Mouse (Mus musculus) midbrain, embryonic 16.5 days (tissue): ENCODE results near the gene Mxd1. TPM values are rescaled to one million over a fixed set of nuclear protein-coding genes. Genes with fewer than 3 reads are reported as not detected.

ENCODE experiments used
- ATAC-seq: fragments of 200-750 bp; cut with Nextera tagmentation; 2 replicates; pipeline ENCODE4 v1.8.0; 2017; ENCODE audit warnings: moderate TSS enrichment
- H3K27ac ChIP-seq: fragments of 300-500 bp; sonication (generic); 2 replicates; pipeline ENCODE4 v1.5.1; 2014; ENCODE audit warnings: mild to moderate bottlenecking, low read length, mixed read lengths
- H3K27me3 ChIP-seq: fragments of 300-500 bp; sonication (generic); 2 replicates; pipeline ENCODE4 v1.6.1; 2014; ENCODE audit warnings: low read depth, low read length, mixed read lengths; ENCODE audit not compliant: control insufficient read depth, insufficient read depth
- H3K36me3 ChIP-seq: fragments of 300-500 bp; sonication (generic); 2 replicates; pipeline ENCODE4 v1.6.1; 2014; ENCODE audit warnings: mild to moderate bottlenecking, low read length, moderate library complexity, mixed read lengths; ENCODE audit not compliant: control insufficient read depth, insufficient read depth
- H3K4me1 ChIP-seq: fragments of 300-500 bp; sonication (generic); 2 replicates; pipeline ENCODE4 v1.6.1; 2014; ENCODE audit warnings: mild to moderate bottlenecking, low read length, mixed read lengths; ENCODE audit not compliant: control insufficient read depth, insufficient read depth
- H3K4me2 ChIP-seq: fragments of 300-500 bp; sonication (generic); 2 replicates; pipeline ENCODE4 v1.6.1; 2014; ENCODE audit warnings: mild to moderate bottlenecking, low read length, mixed read lengths
- H3K4me3 ChIP-seq: fragments of 300-500 bp; sonication (generic); 2 replicates; pipeline ENCODE4 v1.5.1; 2014; ENCODE audit warnings: low read depth, mild to moderate bottlenecking, low read length, moderate library complexity, mixed read lengths
- H3K9ac ChIP-seq: fragments of 300-500 bp; sonication (generic); 2 replicates; pipeline ENCODE4 v1.6.1; 2014; ENCODE audit warnings: low read depth, low read length, mixed read lengths
- H3K9me3 ChIP-seq: fragments of 300-500 bp; sonication (generic); replicated peaks from 2 replicates; pipeline ENCODE4 v1.6.1; 2014; ENCODE audit warnings: mild to moderate bottlenecking, low read length, mixed read lengths; ENCODE audit not compliant: control insufficient read depth, poor library complexity, severe bottlenecking
- WGBS: fragments of 180-500 bp; shearing (Covaris S2); extraction: QIAGEN DNeasy Blood & Tissue Kit; methylation state at CpG from one replicate; pipeline ENCODE4 v1.1.7; 2014; 5-methylcytosine and 5-hydroxymethylcytosine counted together
- polyA plus RNA-seq: library from polyadenylated mRNA; unstranded; fragments of >200 nt; fragmentation: Nextera tagmentation; extraction: Ambion mirVana; gene quantifications from 2 replicates; pipeline ENCODE4 v1.2.1, GENCODE M21; 2015

Gene Mxd1
- 20.2 and 21.7 TPM in 2 replicates for polyA plus RNA-seq

GRCm38 (mm10) chr6:86668580-86669239 lies at the start of gene Mxd1:
Mxd1 (minus strand) TSS chr6:86669161.
- H3K4me3 ChIP-seq, result peak within 1 kb of the TSS; percentile 97
- peak within 1 kb of the TSS; percentile 75 for H3K27ac ChIP-seq
- H3K9me3 ChIP-seq, result no peaks in the 10 kb centered on the region
- no peak; the same call in 1 of the 2 replicates for ATAC-seq
- peaks cover 29% of the 10 kb centered on the region for H3K4me1 ChIP-seq
- H3K9ac ChIP-seq, result peak within 1 kb of the TSS; percentile 89
- no peaks in the 10 kb centered on the region; the same call in 1 of the 2 replicates for H3K36me3 ChIP-seq
- under 1% methylated on average over 46 of the region's 76 CpGs for WGBS
- H3K27me3 ChIP-seq, result no peaks in the 10 kb centered on the region
- peak within 1 kb of the TSS; percentile 88 for H3K4me2 ChIP-seq

GRCm38 (mm10) chr6:86708072-86708774 lies 39.3 kb upstream of the Mxd1 start:
- Histone ChIP-seq H3K4me3 (no peak overlapping the region), H3K9me3 (no peaks in the 10 kb centered on the region), H3K36me3 (peaks cover 42% of the 10 kb centered on the region), H3K4me1 (no peaks in the 10 kb centered on the region), H3K4me2 (no peak overlapping the region), H3K9ac (no peak overlapping the region), H3K27ac (no peak overlapping the region), H3K27me3 (no peaks in the 10 kb centered on the region)
- WGBS, result 88% methylated on average over 4 of the region's 4 CpGs
- no peak for ATAC-seq

- 91% methylated on average over 9 of the region's 9 CpGs for WGBS
- Histone ChIP-seq H3K4me2 (no peak overlapping the region), H3K27me3 (no peaks in the 10 kb centered on the region), H3K9me3 (no peaks in the 10 kb centered on the region), H3K27ac (no peak overlapping the region), H3K4me1 (no peaks in the 10 kb centered on the region), H3K36me3 (peaks cover 63% of the 10 kb centered on the region), H3K4me3 (no peak overlapping the region), H3K9ac (no peak overlapping the region)
- ATAC-seq, result no peak
Measured at GRCm38 (mm10) chr6:86702577-86702976, 33.6 kb upstream of the Mxd1 start.

- no peaks in the 10 kb centered on the region for H3K27me3 ChIP-seq
- no peak overlapping the region for H3K4me3 ChIP-seq
- H3K36me3 ChIP-seq, result peaks cover 50% of the 10 kb centered on the region
- no peak overlapping the region for H3K4me2 ChIP-seq
- 85% methylated on average over 6 of the region's 6 CpGs for WGBS
- no peak for ATAC-seq
- no peaks in the 10 kb centered on the region for H3K4me1 ChIP-seq
- H3K9me3 ChIP-seq, result no peaks in the 10 kb centered on the region
- no peak overlapping the region for H3K9ac ChIP-seq
- H3K27ac ChIP-seq, result no peak overlapping the region
Measured at GRCm38 (mm10) chr6:86697903-86698302, 28.9 kb upstream of the Mxd1 start.

- H3K27me3 ChIP-seq, result no peaks in the 10 kb centered on the region
- no peak overlapping the region for H3K4me3 ChIP-seq
- H3K4me2 ChIP-seq, result no peak overlapping the region
- peaks cover 45% of the 10 kb centered on the region for H3K36me3 ChIP-seq
- H3K27ac ChIP-seq, result no peak overlapping the region
- no peak overlapping the region for H3K9ac ChIP-seq
- H3K9me3 ChIP-seq, result no peaks in the 10 kb centered on the region
- 87% methylated on average over 10 of the region's 10 CpGs for WGBS
- no peaks in the 10 kb centered on the region for H3K4me1 ChIP-seq
- no peak for ATAC-seq
Measured at GRCm38 (mm10) chr6:86696213-86696612, 27.3 kb upstream of the Mxd1 start.

GRCm38 (mm10) chr6:86694465-86694864 lies 25.5 kb upstream of the Mxd1 start:
- H3K36me3 ChIP-seq, result peaks cover 33% of the 10 kb centered on the region
- no peak overlapping the region for H3K4me3 ChIP-seq
- no peak overlapping the region for H3K9ac ChIP-seq
- H3K4me1 ChIP-seq, result no peaks in the 10 kb centered on the region
- no peak overlapping the region for H3K4me2 ChIP-seq
- ATAC-seq, result no peak
- H3K27me3 ChIP-seq, result no peaks in the 10 kb centered on the region
- no peak overlapping the region for H3K27ac ChIP-seq
- H3K9me3 ChIP-seq, result no peaks in the 10 kb centered on the region

GRCm38 (mm10) chr6:86689671-86690070 lies 20.7 kb upstream of the Mxd1 start:
- H3K36me3 ChIP-seq, result peaks cover 10% of the 10 kb centered on the region
- H3K4me1 ChIP-seq, result peaks cover 3% of the 10 kb centered on the region; the same call in 1 of the 2 replicates
- no peak for ATAC-seq
- no peak overlapping the region for H3K27ac ChIP-seq
- no peak overlapping the region for H3K4me3 ChIP-seq
- no peaks in the 10 kb centered on the region for H3K27me3 ChIP-seq
- H3K4me2 ChIP-seq, result no peak overlapping the region
- 98% methylated on average over 3 of the region's 3 CpGs for WGBS
- H3K9ac ChIP-seq, result no peak overlapping the region
- no peaks in the 10 kb centered on the region for H3K9me3 ChIP-seq

- no peak for ATAC-seq
- Histone ChIP-seq H3K27ac (no peak overlapping the region), H3K9ac (no peak overlapping the region), H3K36me3 (peaks cover 14% of the 10 kb centered on the region), H3K9me3 (no peaks in the 10 kb centered on the region), H3K4me1 (peaks cover 9% of the 10 kb centered on the region), H3K4me3 (no peak overlapping the region), H3K27me3 (no peaks in the 10 kb centered on the region), H3K4me2 (no peak overlapping the region)
- 67% methylated on average over 1 of the region's 1 CpGs for WGBS
Measured at GRCm38 (mm10) chr6:86686971-86687370, 18.0 kb upstream of the Mxd1 start.

GRCm38 (mm10) chr6:86684655-86685011 lies 15.7 kb upstream of the Mxd1 start:
- WGBS, result 33% methylated on average over 12 of the region's 12 CpGs
- Histone ChIP-seq H3K27me3 (no peaks in the 10 kb centered on the region), H3K36me3 (peaks cover 16% of the 10 kb centered on the region), H3K4me1 (peaks cover 9% of the 10 kb centered on the region), H3K27ac (peak overlapping the region; percentile 58), H3K9ac (peak overlapping the region; percentile 76), H3K4me3 (peak overlapping the region; percentile 66), H3K9me3 (no peaks in the 10 kb centered on the region), H3K4me2 (peak overlapping the region; percentile 54)
- ATAC-seq, result peak; percentile 75; the same call in 1 of the 2 replicates
